Mouse (Mus musculus) liver, embryonic 12.5 days (tissue): Measurements from ENCODE around the gene Pcgf6. TPM values are rescaled to one million over a fixed set of nuclear protein-coding genes. Genes with fewer than 3 reads are reported as not detected.

Source experiments
- ATAC-seq: fragments of 200-750 bp; cut with Nextera tagmentation; 2 replicates; pipeline ENCODE4 v1.8.0; 2017; ENCODE audit warnings: moderate number of reproducible peaks, mild to moderate bottlenecking, moderate library complexity
- H3K27ac ChIP-seq: fragments of 300-500 bp; sonication (generic); 2 replicates; pipeline ENCODE4 v1.5.1; 2016; ENCODE audit warnings: mild to moderate bottlenecking
- H3K27me3 ChIP-seq: fragments of 300-500 bp; sonication (generic); replicated peaks from 2 replicates; pipeline ENCODE4 v1.6.1; 2016; ENCODE audit warnings: mild to moderate bottlenecking, moderate library complexity
- H3K36me3 ChIP-seq: fragments of 300-500 bp; sonication (generic); 2 replicates; pipeline ENCODE4 v1.6.1; 2016; ENCODE audit warnings: mild to moderate bottlenecking, moderate library complexity
- H3K4me1 ChIP-seq: fragments of 300-500 bp; sonication (generic); 2 replicates; pipeline ENCODE4 v1.6.1; 2016
- H3K4me2 ChIP-seq: fragments of 300-500 bp; sonication (generic); 2 replicates; pipeline ENCODE4 v1.6.1; 2016; ENCODE audit warnings: mild to moderate bottlenecking, moderate library complexity
- H3K4me3 ChIP-seq: fragments of 300-500 bp; sonication (generic); 2 replicates; pipeline ENCODE4 v1.5.1; 2016; ENCODE audit warnings: mild to moderate bottlenecking, moderate library complexity
- H3K9ac ChIP-seq: fragments of 300-500 bp; sonication (generic); 2 replicates; pipeline ENCODE4 v1.6.1; 2016; ENCODE audit warnings: mild to moderate bottlenecking, moderate library complexity
- H3K9me3 ChIP-seq: fragments of 300-500 bp; sonication (generic); replicated peaks from 2 replicates; pipeline ENCODE4 v1.6.1; 2016; ENCODE audit warnings: mild to moderate bottlenecking, moderate library complexity
- WGBS: fragments of 180-500 bp; shearing (Covaris S2); methylation state at CpG from one replicate; pipeline ENCODE4 v1.1.7; 2016; ENCODE audit not compliant: insufficient replicate concordance; 5-methylcytosine and 5-hydroxymethylcytosine counted together
- polyA plus RNA-seq: library from polyadenylated mRNA; unstranded; fragments of >200 nt; fragmentation: Nextera tagmentation; extraction: Ambion mirVana; gene quantifications from 2 replicates; pipeline ENCODE4 v1.2.1, GENCODE M21; 2016

Pcgf6 gene
- polyA plus RNA-seq = 19.0 and 20.0 TPM in 2 replicates

- H3K4me3 ChIP-seq = peak within 1 kb of the TSS; percentile 90
- H3K4me1 ChIP-seq = peaks cover 24% of the 10 kb centered on the region
- WGBS = under 1% methylated on average over 75 of the region's 75 CpGs
- peaks cover 28% of the 10 kb centered on the region for H3K36me3 ChIP-seq
- H3K27ac ChIP-seq = peak within 1 kb of the TSS; percentile 90
- no peaks in the 10 kb centered on the region for H3K9me3 ChIP-seq
- H3K4me2 ChIP-seq = peak within 1 kb of the TSS; percentile 98
- ATAC-seq = peak; percentile 81
- peak within 1 kb of the TSS; percentile 89 for H3K9ac ChIP-seq
- no peaks in the 10 kb centered on the region for H3K27me3 ChIP-seq
These were observed at the start of gene Pcgf6 for GRCm38 (mm10) chr19:47050271-47051032. Gene Pcgf6, minus strand, starts transcription at chr19:47050906.

DNA sequence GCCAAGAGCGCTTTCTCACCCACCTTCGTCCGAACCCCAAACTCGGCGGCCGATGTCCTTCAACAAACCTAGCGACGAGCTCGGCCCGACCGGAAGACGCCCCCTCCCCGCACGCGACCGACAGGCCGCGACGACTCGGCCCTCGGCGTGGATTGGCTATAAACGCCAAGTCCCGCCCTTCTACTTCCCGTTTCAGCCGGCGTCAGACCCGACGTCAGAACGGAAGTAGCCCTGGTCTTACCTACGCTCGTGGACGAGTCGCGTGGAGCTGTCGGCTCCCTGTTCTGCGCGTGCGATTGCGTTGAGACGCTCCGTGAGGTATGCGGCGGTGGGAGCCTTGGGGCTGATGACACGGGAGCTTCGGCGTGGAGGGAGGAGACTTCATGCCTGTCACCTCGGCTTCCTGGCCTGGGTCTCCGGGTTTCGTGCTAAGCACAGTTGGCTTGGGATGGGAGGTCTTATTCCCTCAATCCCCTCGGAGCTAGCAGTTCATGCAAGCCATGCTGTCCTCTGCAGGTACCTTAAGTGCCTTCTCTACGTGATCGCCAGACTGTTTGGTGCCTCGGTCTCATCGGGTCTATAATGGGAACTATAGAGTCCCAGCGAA is 39.9 kb upstream of the Pcgf6 start, which contains the start of the genes Usmg5 and Pdcd11:
Gene Usmg5, minus strand, starts transcription at position 98 of the 607 bp plus-strand sequence.
Gene Pdcd11, plus strand, starts transcription at position 219 of the 607 bp plus-strand sequence.
- peak within 1 kb of the TSS; percentile 80 for H3K4me2 ChIP-seq
- H3K4me3 ChIP-seq = peak within 1 kb of the TSS; percentile 79
- H3K9me3 ChIP-seq = no peaks in the 10 kb centered on the region
- no peaks in the 10 kb centered on the region for H3K27me3 ChIP-seq
- peak within 1 kb of the TSS; percentile 75 for H3K27ac ChIP-seq
- H3K4me1 ChIP-seq = peaks cover 27% of the 10 kb centered on the region
- under 1% methylated on average over 56 of the region's 56 CpGs for WGBS
- peaks cover 58% of the 10 kb centered on the region for H3K36me3 ChIP-seq
- peak within 1 kb of the TSS; percentile 92 for H3K9ac ChIP-seq
- peak; percentile 98 for ATAC-seq

- H3K9me3 ChIP-seq = no peaks in the 10 kb centered on the region
- peaks cover 27% of the 10 kb centered on the region for H3K4me1 ChIP-seq
- peak overlapping the region; percentile 80 for H3K4me2 ChIP-seq
- H3K27me3 ChIP-seq = no peaks in the 10 kb centered on the region
- H3K36me3 ChIP-seq = peaks cover 58% of the 10 kb centered on the region
- peak overlapping the region; percentile 92 for H3K9ac ChIP-seq
- peak; percentile 65 for ATAC-seq
- peak overlapping the region; percentile 75 for H3K27ac ChIP-seq
- WGBS = 1% methylated on average over 36 of the region's 36 CpGs
- peak overlapping the region; percentile 79 for H3K4me3 ChIP-seq
These were observed 39.2 kb upstream of the Pcgf6 start for GRCm38 (mm10) chr19:47089718-47090525.

GRCm38 (mm10) chr19:47088226-47088625 is 37.5 kb upstream of the Pcgf6 start:
- H3K4me2 ChIP-seq = 0 out of 2 replicates have a peak overlapping the region, but pooled peaks have one; percentile 80
- H3K9me3 ChIP-seq = no peaks in the 10 kb centered on the region
- peaks cover 27% of the 10 kb centered on the region for H3K4me1 ChIP-seq
- H3K27me3 ChIP-seq = no peaks in the 10 kb centered on the region
- H3K9ac ChIP-seq = 0 out of 2 replicates have a peak overlapping the region, but pooled peaks have one; percentile 6
- no peak overlapping the region; the same call in 1 of the 2 replicates for H3K27ac ChIP-seq
- WGBS = 84% methylated on average over 3 of the region's 3 CpGs
- H3K36me3 ChIP-seq = peaks cover 58% of the 10 kb centered on the region
- no peak overlapping the region for H3K4me3 ChIP-seq
- no peak for ATAC-seq

- Histone ChIP-seq H3K4me3 (peak overlapping the region; percentile 87), H3K9ac (peak overlapping the region; percentile 97), H3K4me2 (peak overlapping the region; percentile 77), H3K4me1 (peaks cover 23% of the 10 kb centered on the region), H3K27ac (peak overlapping the region; percentile 88), H3K27me3 (no peaks in the 10 kb centered on the region), H3K9me3 (no peaks in the 10 kb centered on the region), H3K36me3 (peaks cover 30% of the 10 kb centered on the region)
- 2% methylated on average over 67 of the region's 72 CpGs for WGBS
- peak; percentile 97 for ATAC-seq
These were observed 17.4 kb upstream of the Pcgf6 start for GRCm38 (mm10) chr19:47067924-47068611.

DNA sequence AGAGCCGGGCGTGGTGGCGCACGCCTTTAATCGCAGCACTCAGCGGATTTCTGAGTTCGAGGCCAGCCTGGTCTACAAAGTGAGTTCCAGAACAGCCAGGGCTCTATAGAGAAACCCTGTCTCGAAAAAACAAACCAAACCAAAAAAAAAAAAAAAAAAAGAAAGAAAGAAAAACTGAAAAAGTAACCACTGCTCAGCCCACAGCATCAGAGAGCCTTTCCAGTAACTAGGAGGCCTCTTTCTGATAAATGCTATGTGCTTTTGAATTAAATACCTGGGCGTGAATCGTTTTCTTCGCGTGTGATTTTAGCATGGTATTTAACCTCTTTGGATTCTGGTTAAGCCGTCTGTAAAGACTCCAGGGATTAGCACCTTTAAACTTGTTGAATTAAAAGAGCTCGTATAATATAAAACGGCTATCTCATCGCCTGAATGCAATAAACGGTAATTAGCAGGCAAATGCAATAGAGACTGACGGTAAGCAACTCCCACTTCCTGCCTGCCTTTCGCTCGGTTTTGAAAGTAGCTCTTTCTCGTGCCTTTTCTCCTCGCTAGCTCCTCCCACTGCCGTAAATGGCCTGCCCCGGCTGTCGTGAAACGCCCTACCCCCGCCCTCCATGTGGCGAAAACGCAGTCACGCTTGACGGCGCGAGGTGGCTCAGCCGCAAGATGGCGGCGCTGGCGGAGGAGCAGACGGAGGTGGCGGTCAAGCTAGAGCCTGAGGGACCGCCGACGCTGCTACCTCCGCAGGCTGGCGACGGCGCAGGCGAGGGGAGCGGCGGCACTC is 16.6 kb upstream of the Pcgf6 start, which contains the start of gene Taf5:
Gene Taf5, plus strand, starts transcription at position 651 of the 787 bp plus-strand sequence.
- Histone ChIP-seq H3K27ac (peak within 1 kb of the TSS; percentile 92), H3K4me2 (peak within 1 kb of the TSS; percentile 77), H3K9ac (peak within 1 kb of the TSS; percentile 97), H3K36me3 (peaks cover 22% of the 10 kb centered on the region), H3K9me3 (no peaks in the 10 kb centered on the region), H3K27me3 (no peaks in the 10 kb centered on the region), H3K4me3 (peak within 1 kb of the TSS; percentile 87), H3K4me1 (peaks cover 23% of the 10 kb centered on the region)
- WGBS = 7% methylated on average over 49 of the region's 49 CpGs
- peak; percentile 62 for ATAC-seq

- H3K4me1 ChIP-seq = peaks cover 23% of the 10 kb centered on the region
- peaks cover 8% of the 10 kb centered on the region for H3K36me3 ChIP-seq
- H3K27me3 ChIP-seq = no peaks in the 10 kb centered on the region
- WGBS = 74% methylated on average over 3 of the region's 3 CpGs
- H3K27ac ChIP-seq = no peak overlapping the region
- no peak overlapping the region for H3K4me3 ChIP-seq
- H3K9ac ChIP-seq = no peak overlapping the region
- H3K4me2 ChIP-seq = no peak overlapping the region
- no peak for ATAC-seq
- H3K9me3 ChIP-seq = no peaks in the 10 kb centered on the region
These were observed 15.2 kb upstream of the Pcgf6 start for GRCm38 (mm10) chr19:47065860-47066259.

- H3K4me2 ChIP-seq = no peak overlapping the region
- no peak overlapping the region for H3K27ac ChIP-seq
- no peaks in the 10 kb centered on the region for H3K9me3 ChIP-seq
- H3K27me3 ChIP-seq = no peaks in the 10 kb centered on the region; the same call in 1 of the 2 replicates
- no peak overlapping the region for H3K4me3 ChIP-seq
- H3K36me3 ChIP-seq = no peaks in the 10 kb centered on the region
- no peak overlapping the region for H3K9ac ChIP-seq
- 33% methylated on average over 1 of the region's 1 CpGs for WGBS
- ATAC-seq = no peak
- 0 out of 2 replicates have a peak, but pooled peaks cover 2% of the 10 kb centered on the region for H3K4me1 ChIP-seq
These were observed 7.0 kb upstream of the Pcgf6 start for GRCm38 (mm10) chr19:47057684-47058083.

DNA sequence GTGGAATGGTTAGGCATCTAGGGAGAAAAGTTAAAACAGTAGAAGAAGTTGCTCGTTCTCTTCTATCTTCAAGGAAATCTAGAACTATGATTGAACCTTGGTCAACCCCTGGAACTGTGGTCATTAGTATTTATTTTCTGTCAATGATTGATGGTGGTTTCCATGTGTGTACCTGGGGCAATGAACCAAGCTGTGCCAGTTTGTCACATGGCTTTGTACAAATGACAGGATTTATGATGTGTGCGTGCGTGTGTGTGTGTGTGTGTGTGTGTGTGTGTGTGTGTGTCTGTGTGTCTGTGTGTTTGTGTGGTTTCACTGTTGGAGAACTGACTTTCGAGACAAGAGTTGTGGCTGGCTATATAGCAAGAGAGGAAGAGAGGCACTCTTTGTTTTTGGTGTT is 2.8 kb upstream of the Pcgf6 start:
- WGBS = 69% methylated on average over 4 of the region's 4 CpGs
- Histone ChIP-seq H3K9ac (no peak overlapping the region), H3K4me3 (no peak overlapping the region), H3K9me3 (no peaks in the 10 kb centered on the region), H3K36me3 (no peaks in the 10 kb centered on the region), H3K4me2 (no peak overlapping the region), H3K27ac (no peak overlapping the region), H3K27me3 (no peaks in the 10 kb centered on the region; the same call in 1 of the 2 replicates), H3K4me1 (peaks cover 24% of the 10 kb centered on the region)
- ATAC-seq = no peak

GRCm38 (mm10) chr19:47052927-47053326 is 2.2 kb upstream of the Pcgf6 start:
- Histone ChIP-seq H3K4me2 (no peak overlapping the region), H3K4me1 (peaks cover 24% of the 10 kb centered on the region), H3K27me3 (no peaks in the 10 kb centered on the region; the same call in 1 of the 2 replicates), H3K36me3 (peaks cover 4% of the 10 kb centered on the region; the same call in 1 of the 2 replicates), H3K9ac (no peak overlapping the region), H3K4me3 (no peak overlapping the region), H3K9me3 (no peaks in the 10 kb centered on the region), H3K27ac (no peak overlapping the region)
- no peak for ATAC-seq
- WGBS = 61% methylated on average over 4 of the region's 4 CpGs
